Mouse (Mus musculus): ENCODE data around the gene Paxx.

DNA sequence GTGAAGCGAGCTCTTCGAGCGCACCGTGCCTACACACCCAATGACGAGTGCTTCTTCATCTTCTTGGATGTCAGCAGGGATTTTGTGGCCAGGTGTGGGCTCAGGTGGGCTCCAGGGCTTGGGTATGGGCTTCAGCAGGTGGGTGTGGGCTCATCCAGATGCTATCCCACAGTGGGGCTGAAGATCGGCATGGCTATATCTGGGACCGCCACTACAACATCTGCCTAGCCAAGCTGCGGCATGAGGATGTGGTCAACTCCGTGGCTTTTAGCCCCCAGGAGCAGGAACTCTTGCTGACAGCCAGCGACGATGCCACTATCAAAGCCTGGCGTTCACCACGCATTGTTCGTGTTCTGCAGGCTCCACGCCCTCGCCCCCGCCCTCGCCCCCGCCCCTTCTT lies 43.6 kb upstream of the Paxx start:
- TF ChIP-seq POLR2A (IDR thresholded peaks at IDR 0.05; ENCODE audit: insufficient read depth, low read depth, low read length) (no peak), CTCF (IDR thresholded peaks at IDR 0.05) (no peak), EP300 (IDR thresholded peaks at IDR 0.05; ENCODE audit: insufficient read depth, low read depth, low read length) (no peak)

Data from heart, adult 2 months (tissue).